Mouse (Mus musculus): ENCODE data around the gene Cenpn.

The Cenpn gene

DNA sequence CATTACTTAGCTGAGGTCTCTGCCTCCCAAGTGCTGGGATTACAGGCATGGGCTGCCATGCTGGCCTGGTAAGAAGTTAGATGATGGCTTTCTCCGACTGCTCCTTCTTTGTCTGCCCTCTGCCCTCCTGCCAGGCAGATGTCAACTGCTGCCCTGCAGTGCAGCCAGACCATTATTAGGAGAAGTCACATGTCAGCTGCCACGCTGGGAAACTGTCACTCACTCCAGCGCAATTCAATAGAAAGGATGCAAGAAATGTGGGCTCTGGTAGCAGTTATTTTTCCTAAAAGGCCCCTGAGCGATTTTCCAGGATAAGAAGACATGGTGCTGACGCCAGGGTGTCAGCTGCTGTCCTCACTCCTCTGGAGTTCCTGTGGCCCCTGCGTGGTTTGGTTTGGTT is 14.0 kb downstream of the Cenpn start:
- in situ Hi-C loops (cut with MboI, MseI): no loop called here

DNA sequence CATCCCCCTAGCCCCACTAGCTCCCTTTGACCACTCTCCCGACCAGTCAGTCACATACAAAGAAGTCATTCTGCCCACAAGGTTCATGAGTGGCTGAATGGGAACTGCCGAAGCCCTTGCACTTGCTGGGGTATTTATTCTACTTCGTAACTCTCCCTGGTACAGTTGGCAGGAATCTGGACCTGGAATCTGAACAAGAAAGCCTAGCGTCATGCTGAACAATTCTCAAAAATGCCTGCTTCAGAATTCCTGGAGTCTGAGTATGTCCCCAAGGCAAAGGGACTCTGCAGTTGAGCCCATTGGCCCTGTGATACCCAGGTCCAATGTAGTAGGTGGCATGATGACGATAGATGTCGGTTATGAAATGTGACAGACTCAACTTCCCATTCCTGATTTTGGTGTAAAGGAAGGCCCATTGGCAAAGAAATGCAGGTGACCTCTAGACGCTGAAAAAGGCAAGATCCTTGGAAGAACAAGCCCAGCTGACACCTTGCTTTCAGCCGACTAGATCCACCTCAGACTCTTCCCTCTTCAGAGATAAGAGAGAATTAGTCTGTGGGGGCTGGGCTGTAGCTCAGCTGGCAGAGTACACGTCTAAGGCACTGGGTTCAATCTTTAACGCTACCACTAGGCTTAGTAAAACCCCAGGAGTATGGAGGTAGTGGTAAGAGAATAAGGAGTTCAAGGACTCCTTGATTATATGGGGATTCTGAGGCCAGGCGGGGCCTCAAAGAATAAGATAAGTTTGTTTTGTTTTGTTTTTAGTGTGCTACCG is 20.9 kb downstream of the Cenpn start:
- in situ Hi-C loops (cut with MboI, MseI): loop anchor here (5.0 kb wide), 1 partner anchor 35 kb away; the partner anchor contains the start of gene 1700030J22Rik (in 2 of the 2)

DNA sequence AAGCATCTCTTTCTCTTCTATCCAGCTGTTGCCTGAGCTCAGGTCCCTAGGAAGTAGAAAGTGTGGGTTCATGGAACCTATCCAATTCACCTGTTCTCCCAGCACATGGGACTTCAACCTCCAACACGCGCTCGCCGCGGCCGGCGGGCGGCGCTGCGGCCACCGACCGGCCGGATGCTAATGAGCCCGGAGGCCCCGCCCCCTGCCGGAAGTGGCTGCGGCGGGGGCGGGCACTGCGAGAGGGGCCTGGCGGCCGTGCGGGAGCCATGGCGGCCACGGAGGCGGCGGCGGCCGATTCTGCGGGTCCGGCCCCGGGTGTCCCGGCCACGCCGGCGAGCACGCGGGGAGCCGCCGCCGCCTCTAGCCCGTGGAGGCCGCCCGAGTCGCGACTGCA is 21.6 kb downstream of the Cenpn start, which contains the start of gene Atmin:
TSS of gene Atmin (plus strand) at position 233 of the 394 bp plus-strand sequence.
- in situ Hi-C loops (cut with MboI, MseI): loop anchor here (5.0 kb wide), 1 partner anchor 34 kb away; the partner anchor contains the start of gene 1700030J22Rik (in 2 of the 2)

DNA sequence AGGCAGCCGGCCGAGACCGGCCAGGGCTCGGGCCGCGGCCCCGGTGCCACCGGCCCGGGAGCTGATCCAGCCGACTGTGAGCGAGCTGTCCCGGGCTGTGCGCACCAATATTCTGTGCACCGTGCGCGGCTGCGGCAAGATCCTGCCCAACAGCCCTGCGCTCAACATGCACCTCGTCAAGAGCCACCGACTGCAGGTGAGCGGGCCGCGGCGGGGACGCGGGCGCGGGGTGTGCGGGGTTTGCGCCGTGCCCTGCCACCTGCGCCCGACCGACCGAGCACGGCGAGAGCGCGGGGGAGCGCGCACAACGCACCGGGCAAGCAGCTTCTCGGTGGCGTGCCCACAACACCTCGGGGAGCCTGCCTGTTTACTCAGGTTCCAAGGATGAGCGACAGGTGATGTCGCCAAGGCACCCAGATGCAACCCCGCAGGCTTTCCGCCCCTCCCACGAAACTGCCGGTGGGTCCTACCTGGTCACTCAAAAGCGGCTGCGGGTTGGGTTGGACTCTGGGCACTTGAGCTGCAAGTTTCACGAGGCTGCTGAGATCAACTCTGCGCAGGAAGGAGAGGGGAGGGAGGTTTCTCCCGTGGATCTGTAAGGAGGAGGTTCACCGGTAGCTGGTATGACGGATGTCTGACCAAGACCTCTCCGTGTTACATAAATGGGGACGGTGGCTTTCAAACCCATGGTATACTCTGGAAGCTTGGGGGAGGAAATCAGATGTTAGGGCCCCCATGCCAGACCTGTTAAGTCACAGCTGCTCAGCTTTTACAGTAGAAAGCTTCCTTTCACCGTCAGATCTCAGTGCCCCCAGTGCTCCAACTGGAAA is 22.2 kb downstream of the Cenpn start:
- in situ Hi-C loops (cut with MboI, MseI): loop anchor here (5.0 kb wide), 1 partner anchor 34 kb away; the partner anchor contains the start of gene 1700030J22Rik (in 2 of the 2)

DNA sequence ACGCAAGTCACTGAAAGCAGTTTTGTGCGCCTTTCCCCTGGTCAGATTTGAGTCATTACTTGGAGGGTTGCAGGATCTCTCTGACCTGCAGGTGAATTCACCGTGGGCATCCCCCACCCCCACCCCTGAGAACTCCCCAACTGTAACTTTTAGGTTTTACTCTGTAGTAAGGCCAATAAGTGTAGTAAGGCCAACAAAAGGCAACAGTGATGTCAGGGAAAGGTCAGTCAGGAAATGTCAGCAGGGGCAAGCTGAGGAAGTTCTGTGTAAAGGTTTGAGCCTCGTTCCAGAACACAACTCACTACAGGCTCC is 22.8 kb downstream of the Cenpn start:
- in situ Hi-C loops (cut with MboI, MseI): loop anchor here (5.0 kb wide), 1 partner anchor 33 kb away; the partner anchor contains the start of gene 1700030J22Rik (in 2 of the 2)

DNA sequence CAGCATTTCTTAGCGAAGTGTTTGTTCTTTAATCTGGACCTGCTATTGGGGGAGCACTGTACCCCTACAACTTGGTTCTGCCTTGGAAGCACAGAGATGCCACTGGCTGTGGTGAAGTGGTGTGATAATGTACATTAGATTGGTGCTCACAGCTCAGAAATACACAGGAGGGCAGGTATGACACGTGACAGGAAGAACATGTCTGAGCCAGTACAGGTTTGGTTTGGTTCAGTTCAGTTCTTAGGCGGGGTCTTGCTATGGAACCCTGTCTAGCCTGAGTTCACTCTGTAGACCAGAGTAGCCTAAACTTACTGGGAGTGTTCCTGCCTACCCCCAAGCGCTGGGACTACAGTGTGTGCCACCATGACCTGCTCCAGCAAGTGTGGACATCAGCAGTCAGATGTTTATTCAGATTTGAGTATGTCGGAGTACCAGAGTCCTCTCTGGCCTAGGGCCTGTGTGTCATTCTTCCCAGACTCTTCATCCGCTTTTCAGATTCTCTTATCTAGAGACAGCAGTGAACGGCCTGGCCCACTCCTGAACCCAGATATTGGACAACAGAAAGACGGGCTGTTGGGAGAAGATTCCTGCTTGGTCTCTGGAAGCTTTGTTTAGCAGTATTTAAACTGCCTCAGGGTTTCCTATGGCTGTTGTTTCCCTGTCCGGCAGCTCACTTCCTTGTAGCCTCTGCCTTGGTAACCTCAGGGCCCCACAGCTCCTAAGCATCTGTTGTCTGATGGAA is 23.8 kb downstream of the Cenpn start:
- in situ Hi-C loops (cut with MboI, MseI): no loop called here

DNA sequence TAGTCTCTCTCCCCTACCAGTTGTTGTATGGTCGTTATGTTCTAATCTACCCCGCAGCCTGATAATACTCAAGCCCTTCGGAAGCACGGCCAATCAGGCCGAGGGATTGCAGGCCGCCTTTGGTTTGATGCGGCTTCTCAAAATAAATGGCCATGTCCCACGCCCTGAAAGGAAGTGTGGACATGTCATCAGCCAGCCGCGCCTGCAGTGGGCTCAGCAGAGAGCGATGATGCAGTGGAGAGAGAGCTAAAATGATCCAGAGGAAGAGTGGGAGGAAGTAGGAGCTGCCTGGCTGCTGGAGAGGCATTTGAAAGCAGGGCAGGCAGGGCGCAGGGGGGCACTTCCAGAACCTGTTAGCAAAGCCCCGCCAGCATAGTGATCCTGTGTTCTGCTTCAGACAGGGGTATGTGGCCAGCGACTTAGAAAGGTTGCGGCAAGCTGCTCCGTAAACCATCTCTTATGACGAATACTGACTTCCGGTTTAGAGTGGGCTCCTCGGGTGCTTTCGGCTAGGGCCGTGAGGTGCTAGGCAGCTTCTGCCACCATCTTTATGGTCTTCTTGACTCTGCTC is 24.8 kb downstream of the Cenpn start:
- in situ Hi-C loops (cut with MboI, MseI): no loop called here

DNA sequence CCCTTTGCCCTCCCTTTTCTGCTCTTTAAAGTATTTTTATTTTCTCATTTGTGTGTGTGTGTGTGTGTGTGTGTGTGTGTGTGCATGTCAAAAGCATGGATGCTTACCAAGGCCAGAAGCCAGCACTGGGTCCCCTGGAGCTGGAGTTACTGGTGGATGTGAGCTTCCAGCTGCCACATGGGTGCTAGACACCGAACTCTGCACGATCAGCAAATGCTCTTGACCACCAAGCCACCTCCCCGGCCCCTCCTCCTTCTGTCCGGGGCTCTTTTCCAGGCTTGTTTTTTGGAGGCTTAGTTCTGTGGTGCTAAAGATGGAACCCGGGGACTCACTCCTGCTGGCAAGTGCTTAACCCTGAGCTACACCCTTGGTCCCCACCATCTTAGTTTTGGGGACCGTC is 25.3 kb downstream of the Cenpn start:
- in situ Hi-C loops (cut with MboI, MseI): no loop called here

DNA sequence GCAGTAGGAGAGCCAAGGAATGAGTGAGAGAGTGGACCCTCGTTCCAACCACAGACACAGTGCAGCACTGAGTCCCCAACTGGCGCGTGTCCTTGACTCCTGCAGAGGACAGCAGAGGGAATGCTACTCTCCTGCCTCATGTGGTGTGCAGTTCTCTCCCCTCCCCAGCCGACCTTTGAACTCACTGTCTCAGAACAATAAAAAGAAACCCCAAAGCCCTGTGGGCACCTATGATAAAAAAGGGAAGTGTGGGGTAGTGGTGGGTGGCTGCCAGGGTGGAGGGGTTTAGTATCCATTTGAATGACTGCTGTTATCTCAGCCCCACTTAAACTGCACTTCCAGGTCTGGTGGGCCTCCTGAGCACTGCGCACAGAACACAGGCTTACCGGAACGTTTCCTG is 26.1 kb downstream of the Cenpn start:
- in situ Hi-C loops (cut with MboI, MseI): no loop called here

DNA sequence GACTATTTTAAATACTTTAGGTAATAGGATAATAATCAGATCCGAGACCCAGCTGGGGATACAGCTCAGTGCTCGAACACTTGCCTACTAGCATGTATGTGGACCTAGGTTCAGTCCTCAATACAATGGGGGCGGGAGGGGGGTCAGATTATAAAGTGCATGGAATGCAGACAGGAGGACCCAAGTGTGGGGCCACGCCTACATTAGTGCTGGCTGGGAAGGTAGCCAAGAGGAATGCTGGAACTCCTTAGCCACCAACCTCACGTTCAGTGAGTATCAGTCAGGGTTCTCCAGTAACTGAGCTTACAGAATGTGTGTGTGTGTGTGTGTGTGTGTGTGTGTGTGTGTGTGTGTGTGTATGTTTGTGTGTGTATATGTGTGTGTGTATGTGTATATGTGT is 29.8 kb downstream of the Cenpn start:
- in situ Hi-C loops (cut with MboI, MseI): no loop called here

DNA sequence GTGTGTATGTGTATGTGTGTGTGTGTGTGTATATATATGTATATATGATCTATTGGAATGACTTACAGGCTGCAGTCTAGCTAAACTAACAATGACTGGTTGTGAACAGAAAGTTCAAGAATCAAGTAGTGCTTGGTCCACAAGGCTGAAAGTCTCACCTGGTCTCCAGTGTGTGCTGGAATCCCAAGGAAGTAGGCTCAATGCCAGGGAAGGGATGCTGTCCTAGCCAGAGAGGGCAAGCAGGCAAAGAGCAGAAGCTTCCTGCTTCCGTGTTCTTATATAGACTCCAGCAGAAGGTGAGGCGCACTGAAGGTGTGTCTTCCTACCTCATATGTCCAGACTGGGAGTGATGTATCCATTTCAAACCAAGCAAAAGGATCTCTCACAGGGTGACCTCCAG is 30.2 kb downstream of the Cenpn start:
- in situ Hi-C loops (cut with MboI, MseI): no loop called here

DNA sequence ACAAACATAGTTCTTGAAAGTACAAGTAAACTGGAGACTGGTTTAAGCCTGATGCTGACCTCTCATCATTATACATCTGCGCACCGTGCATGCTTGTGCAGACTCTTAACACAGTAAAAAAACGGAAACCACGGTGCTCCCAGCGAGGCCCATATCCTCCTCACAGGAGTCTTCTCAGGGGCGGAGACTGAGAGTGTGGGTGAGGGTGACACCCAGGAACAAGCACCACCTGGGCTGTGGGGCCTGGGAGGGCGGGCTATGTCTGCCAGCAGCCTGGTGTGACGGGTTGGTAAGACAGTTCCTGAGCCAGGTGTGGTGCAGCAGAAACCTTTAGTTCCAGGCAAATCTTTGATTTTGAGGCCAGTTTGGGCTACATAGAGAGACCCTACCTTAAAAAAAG is 30.9 kb downstream of the Cenpn start:
- in situ Hi-C loops (cut with MboI, MseI): no loop called here

DNA sequence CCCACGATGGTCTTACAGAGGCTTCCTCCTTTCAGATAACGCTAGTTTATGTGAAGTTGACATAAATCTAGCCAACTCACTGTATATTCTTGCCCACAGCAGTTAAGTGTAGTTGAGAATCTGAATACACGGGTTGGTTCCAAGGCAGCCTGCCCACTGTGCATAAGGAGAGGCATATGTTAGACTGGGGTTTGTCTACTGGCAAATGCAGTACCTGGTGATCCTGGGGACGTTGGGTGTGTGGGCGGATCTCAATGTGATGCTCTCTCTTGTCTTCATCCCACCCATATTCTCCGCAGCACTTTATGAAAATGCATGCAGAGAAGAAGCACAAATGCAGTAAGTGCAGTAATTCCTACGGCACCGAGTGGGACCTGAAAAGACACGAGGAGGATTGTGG is 32.9 kb downstream of the Cenpn start:
- in situ Hi-C loops (cut with MboI, MseI): no loop called here

DNA sequence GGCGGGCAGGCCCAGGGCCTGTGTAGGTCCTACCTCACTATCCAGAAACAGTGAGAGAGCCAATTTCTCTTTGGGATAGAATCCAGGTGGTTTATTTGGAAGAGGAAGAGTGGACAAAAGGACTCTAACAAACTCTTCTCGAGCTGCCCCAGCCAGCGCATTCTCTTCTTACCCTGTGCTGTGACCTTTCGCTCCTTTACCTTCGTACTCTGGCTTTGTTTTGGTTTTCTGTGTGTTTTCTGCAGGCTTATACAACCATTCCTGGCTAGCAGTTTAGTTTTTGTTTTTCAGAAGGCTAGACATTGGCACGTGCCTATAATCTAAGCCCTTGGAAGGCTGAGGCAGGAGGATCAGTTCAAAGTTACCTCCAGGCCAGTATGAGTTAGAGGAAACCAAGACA is 48.0 kb downstream of the Cenpn start:
- in situ Hi-C loops (cut with MboI, MseI): no loop called here

DNA sequence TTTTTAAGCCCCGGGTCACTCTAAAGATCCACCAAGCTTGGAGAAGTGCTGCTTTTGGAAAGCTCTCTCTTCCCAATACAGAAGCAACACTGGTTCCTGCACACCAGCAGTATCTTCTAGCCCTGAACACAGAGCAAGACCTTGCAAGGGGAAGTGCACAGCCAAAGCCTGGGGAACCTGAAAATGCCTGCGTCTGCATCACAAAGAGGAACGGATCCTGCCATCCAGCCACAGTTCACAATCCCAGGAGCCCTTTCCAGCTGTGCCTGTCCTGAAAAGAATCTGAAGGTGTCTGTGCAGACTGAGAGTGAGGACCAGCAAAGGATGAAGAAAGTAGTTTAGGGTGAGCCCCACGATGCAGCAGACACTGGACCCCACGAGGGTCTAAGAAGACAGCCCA is 53.5 kb downstream of the Cenpn start:
- in situ Hi-C loops (cut with MboI, MseI): loop anchor here (5.0 to 10.0 kb wide), 2 partner anchors 33 to 1930 kb away; partner anchors contain the start of gene Atmin (in 2 of the 2)

DNA sequence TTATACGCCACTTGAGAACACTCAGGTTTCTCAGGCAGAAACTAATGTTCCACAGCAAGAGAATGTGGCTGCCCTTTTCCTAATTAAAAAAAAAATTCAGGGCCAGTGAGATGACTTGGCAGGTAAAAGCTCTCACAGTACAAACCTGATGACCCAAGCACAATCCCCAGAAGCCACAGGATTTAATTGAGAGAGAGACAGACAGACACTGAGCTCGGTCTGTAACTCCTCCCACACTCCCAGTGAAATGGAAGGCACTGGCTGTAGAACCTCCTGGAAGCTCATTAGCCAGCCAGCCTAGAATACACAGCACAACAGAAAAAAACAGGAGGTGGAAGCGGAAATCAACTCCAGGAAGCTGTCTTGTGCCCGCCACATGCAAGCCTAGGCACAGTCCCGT is 54.1 kb downstream of the Cenpn start:
- in situ Hi-C loops (cut with MboI, MseI): loop anchor here (5.0 to 10.0 kb wide), 2 partner anchors 33 to 1931 kb away; partner anchors contain the start of gene Atmin (in 2 of the 2)

DNA sequence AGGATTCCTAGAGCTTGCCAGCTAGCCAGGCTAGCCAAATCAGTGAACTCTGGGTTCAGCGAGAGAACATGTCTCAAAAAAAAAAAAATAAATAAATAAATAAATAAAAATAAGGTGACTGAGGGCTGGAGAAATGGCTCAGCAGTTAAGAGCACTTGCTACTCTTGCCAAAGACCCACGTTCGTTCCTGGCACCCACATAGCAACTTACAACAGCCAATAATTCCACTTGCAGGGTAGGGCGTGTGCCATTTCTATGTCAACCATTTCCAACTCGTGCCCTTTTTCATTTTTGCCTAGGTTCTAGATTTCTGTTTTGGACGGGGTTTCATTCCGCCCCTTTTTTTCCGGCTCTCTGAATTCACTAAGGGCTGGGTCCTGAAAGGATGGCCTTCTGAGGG is 56.5 kb downstream of the Cenpn start:
- in situ Hi-C loops (cut with MboI, MseI): loop anchor here (5.0 to 10.0 kb wide), 2 partner anchors 36 to 1933 kb away; partner anchors contain the start of gene Atmin (in 2 of the 2)

DNA sequence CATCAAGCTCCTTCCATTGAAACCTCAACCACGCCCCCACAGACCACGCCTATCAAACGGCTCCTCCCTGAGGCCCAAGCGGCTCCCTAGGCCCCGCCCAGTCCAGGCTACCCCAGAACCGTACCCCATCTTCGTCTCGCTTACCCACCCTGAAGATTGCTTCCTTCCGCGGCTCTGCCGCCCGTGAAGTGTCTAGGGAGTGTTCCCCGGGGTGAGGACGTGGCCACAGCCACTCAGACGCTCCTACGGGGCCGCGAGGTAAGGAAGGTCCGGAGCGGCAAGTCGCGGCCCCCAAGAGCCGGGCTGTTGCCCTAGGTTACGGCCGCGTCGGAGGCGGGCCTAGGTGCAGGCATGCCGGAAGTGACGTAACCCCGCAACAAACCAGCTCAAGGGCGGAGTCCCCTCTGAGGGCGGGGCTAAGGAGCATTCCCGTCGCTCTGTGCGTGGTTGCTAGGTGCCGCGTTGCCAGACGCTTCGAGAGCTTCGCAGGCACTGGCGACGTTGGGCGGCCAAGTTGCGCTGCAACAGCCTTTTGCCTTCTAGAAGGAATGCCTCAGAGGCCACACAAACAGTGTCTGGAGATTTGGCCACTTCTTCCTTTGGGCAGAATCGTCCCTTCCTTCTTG is 57.2 kb downstream of the Cenpn start, which contains the start of gene 1700030J22Rik:
TSS of gene 1700030J22Rik (minus strand) at position 329 of the 626 bp plus-strand sequence.
- in situ Hi-C loops (cut with MboI, MseI): loop anchor here (5.0 to 10.0 kb wide), 2 partner anchors 36 to 1934 kb away; partner anchors contain the start of gene Atmin (in 2 of the 2)

DNA sequence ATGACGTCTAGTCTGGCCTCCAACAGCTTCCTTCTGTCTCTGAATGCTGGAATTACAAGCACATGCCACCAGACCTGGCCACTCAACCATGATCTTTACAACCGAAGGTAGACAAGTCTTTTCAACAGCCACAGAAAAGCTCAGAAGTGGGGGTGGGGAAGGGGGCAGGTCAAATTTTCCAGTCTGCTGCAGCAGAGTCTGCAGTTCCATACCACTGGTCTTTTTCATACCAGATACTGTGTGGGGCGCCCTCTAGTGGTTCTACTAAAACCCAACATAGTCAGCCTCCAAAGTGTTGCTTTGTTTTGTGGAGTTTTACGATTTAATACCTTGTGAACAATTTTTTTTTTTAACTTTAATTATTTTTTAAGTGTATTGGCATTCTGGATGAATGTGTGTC is 58.6 kb downstream of the Cenpn start:
- in situ Hi-C loops (cut with MboI, MseI): no loop called here

DNA sequence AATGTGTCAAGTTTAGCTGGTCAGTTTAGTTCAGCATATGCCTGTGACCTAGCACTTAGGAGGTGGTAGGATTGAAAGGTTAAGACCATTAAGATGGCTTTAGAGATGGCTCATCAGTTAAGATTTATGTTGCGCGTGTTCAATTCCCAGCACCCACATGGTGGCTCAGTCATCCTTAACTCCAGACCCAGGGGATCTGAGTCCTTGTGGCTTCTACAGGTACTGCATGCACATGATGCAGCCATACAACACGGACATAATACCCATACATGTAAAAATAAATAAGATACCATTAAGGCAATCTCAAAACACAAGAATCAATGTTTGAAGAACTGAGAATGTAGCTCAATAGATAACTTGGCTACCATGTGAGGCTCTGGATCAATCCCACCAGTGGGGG is 68.3 kb downstream of the Cenpn start:
- in situ Hi-C loops (cut with MboI, MseI): no loop called here

Measured in T-helper 17 cell (primary cell).